Mouse (Mus musculus) lung, embryonic 14.5 days (tissue): ENCODE results near the gene Knstrn. TPM values are rescaled to one million over a fixed set of nuclear protein-coding genes. Genes with fewer than 3 reads are reported as not detected.

Experiments used
- ATAC-seq: fragments of 200-750 bp; cut with Nextera tagmentation; 2 replicates; pipeline ENCODE4 v1.8.0; 2017; ENCODE audit warnings: mild to moderate bottlenecking, moderate TSS enrichment, moderate library complexity; ENCODE audit not compliant: insufficient read depth
- DNase-seq: peaks from one replicate; pipeline ENCODE4 v3.0.0-alpha.2; 2015
- H3K27ac ChIP-seq: fragments of 300-500 bp; sonication (generic); 2 replicates; pipeline ENCODE4 v1.5.1; 2014; ENCODE audit warnings: low read depth, mild to moderate bottlenecking, moderate library complexity
- H3K27me3 ChIP-seq: fragments of 300-500 bp; sonication (generic); 2 replicates; pipeline ENCODE4 v1.6.1; 2014; ENCODE audit warnings: low read length, control low read depth; ENCODE audit not compliant: insufficient read depth
- H3K36me3 ChIP-seq: fragments of 300-500 bp; sonication (generic); 2 replicates; pipeline ENCODE4 v1.6.1; 2014; ENCODE audit warnings: control low read depth; ENCODE audit not compliant: insufficient read depth
- H3K4me1 ChIP-seq: fragments of 300-500 bp; sonication (generic); 2 replicates; pipeline ENCODE4 v1.6.1; 2014; ENCODE audit warnings: antibody characterized with exemption, control low read depth; ENCODE audit not compliant: insufficient read depth
- H3K4me2 ChIP-seq: fragments of 300-500 bp; sonication (generic); 2 replicates; pipeline ENCODE4 v1.6.1; 2014; ENCODE audit warnings: mild to moderate bottlenecking
- H3K4me3 ChIP-seq: fragments of 300-500 bp; sonication (generic); 2 replicates; pipeline ENCODE4 v1.5.1; 2014; ENCODE audit warnings: low read depth, low read length
- H3K9ac ChIP-seq: fragments of 300-500 bp; sonication (generic); 2 replicates; pipeline ENCODE4 v1.6.1; 2014
- H3K9me3 ChIP-seq: fragments of 300-500 bp; sonication (generic); 2 replicates; pipeline ENCODE4 v1.6.1; 2016; ENCODE audit warnings: low read depth, low read length, control low read depth
- CTCF ChIP-seq: IDR thresholded peaks from 2 replicates; pipeline ENCODE4 v1.5.1; 2016; ENCODE audit warnings: antibody characterized with exemption, low read depth
- WGBS: fragments of 180-500 bp; shearing (Covaris S2); extraction: QIAGEN DNeasy Blood & Tissue Kit; methylation state at CpG from one replicate; pipeline ENCODE4 v1.1.7; 2014; 5-methylcytosine and 5-hydroxymethylcytosine counted together
- polyA plus RNA-seq: library from polyadenylated mRNA; unstranded; fragments of >200 nt; fragmentation: Nextera tagmentation; extraction: Ambion mirVana; gene quantifications from 2 replicates; pipeline ENCODE4 v1.2.1, GENCODE M21; 2014

The Knstrn gene
- polyA plus RNA-seq, 1 experiment from 2014 or later = 142 TPM

DNA sequence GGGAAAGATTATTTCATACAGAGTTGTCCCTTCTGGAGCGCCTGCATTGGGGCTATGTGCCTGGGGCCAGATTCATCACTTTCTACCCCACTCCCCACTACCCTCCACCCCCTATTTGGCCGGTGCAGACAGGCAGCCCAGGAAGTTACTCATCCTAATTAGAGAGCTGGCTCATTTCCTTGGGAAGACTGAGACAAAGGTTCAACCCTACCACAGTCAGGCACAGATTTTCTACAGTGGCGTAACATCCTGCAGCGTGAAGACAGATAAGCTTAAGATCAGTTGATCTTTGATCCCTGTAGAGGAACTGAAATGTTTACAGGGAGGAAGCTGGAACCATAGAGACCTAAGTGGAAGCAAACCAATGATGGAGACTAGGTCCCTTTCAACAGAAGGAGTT lies 31.5 kb upstream of the Knstrn start:
- Histone ChIP-seq H3K27me3 (peaks cover 6% of the 10 kb centered on the region; the same call in 1 of the 2 replicates), H3K4me2 (no peak overlapping the region), H3K4me3 (no peak overlapping the region), H3K27ac (no peak overlapping the region), H3K36me3 (no peaks in the 10 kb centered on the region), H3K9ac (no peak overlapping the region), H3K4me1 (peaks cover 3% of the 10 kb centered on the region; the same call in 1 of the 2 replicates), H3K9me3 (no peaks in the 10 kb centered on the region)
- no peak for TF ChIP-seq CTCF
- WGBS = 44% methylated on average over 4 of the region's 4 CpGs
- DNase-seq = peak; percentile 21
- ATAC-seq = no peak

- no peak for ATAC-seq
- H3K4me1 ChIP-seq = peaks cover 3% of the 10 kb centered on the region; the same call in 1 of the 2 replicates
- no peak overlapping the region for H3K9ac ChIP-seq
These were observed 30.7 kb upstream of the Knstrn start for GRCm38 (mm10) chr2:118783093-118783492.

GRCm38 (mm10) chr2:118783663-118784062 lies 30.1 kb upstream of the Knstrn start:
- no peak overlapping the region for H3K4me2 ChIP-seq
- H3K9me3 ChIP-seq = no peaks in the 10 kb centered on the region
- 83% methylated on average over 7 of the region's 7 CpGs for WGBS
- H3K36me3 ChIP-seq = no peaks in the 10 kb centered on the region
- ATAC-seq (no peak), DNase-seq (no peak)
- no peak overlapping the region for H3K9ac ChIP-seq
- peaks cover 6% of the 10 kb centered on the region; the same call in 1 of the 2 replicates for H3K27me3 ChIP-seq
- TF ChIP-seq CTCF = no peak
- no peak overlapping the region for H3K27ac ChIP-seq
- peaks cover 3% of the 10 kb centered on the region; the same call in 1 of the 2 replicates for H3K4me1 ChIP-seq
- no peak overlapping the region for H3K4me3 ChIP-seq

More at GRCm38 (mm10) chr2:118783093-118783492, 30.7 kb upstream of the Knstrn start:
- no peaks in the 10 kb centered on the region for H3K9me3 ChIP-seq
- no peaks in the 10 kb centered on the region for H3K36me3 ChIP-seq
- H3K4me2 ChIP-seq = no peak overlapping the region
- no peak overlapping the region for H3K27ac ChIP-seq
- 47% methylated on average over 5 of the region's 5 CpGs for WGBS
- no peak overlapping the region for H3K4me3 ChIP-seq
- no peak for DNase-seq
- TF ChIP-seq CTCF = no peak
- H3K27me3 ChIP-seq = peaks cover 6% of the 10 kb centered on the region; the same call in 1 of the 2 replicates

- Histone ChIP-seq H3K27ac (no peak overlapping the region), H3K36me3 (no peaks in the 10 kb centered on the region), H3K4me1 (peaks cover 6% of the 10 kb centered on the region; the same call in 1 of the 2 replicates), H3K9ac (no peak overlapping the region), H3K4me3 (no peak overlapping the region), H3K9me3 (no peaks in the 10 kb centered on the region), H3K27me3 (no peaks in the 10 kb centered on the region), H3K4me2 (no peak overlapping the region)
- WGBS = 71% methylated on average over 5 of the region's 5 CpGs
- DNase-seq (no peak), ATAC-seq (no peak)
- TF ChIP-seq CTCF = no peak
These were observed 27.3 kb upstream of the Knstrn start for GRCm38 (mm10) chr2:118786525-118786924.

- ATAC-seq = no peak
- H3K4me2 ChIP-seq = no peak overlapping the region
- no peaks in the 10 kb centered on the region for H3K9me3 ChIP-seq
- DNase-seq = no peak
- H3K27ac ChIP-seq = no peak overlapping the region
- no peaks in the 10 kb centered on the region for H3K27me3 ChIP-seq
- no peak overlapping the region for H3K4me3 ChIP-seq
- WGBS = 89% methylated on average over 11 of the region's 11 CpGs
- H3K36me3 ChIP-seq = no peaks in the 10 kb centered on the region
- peaks cover 6% of the 10 kb centered on the region; the same call in 1 of the 2 replicates for H3K4me1 ChIP-seq
- TF ChIP-seq CTCF = no peak
- no peak overlapping the region for H3K9ac ChIP-seq
These were observed 24.3 kb upstream of the Knstrn start for GRCm38 (mm10) chr2:118789501-118789900.

GRCm38 (mm10) chr2:118790221-118790550 lies 23.6 kb upstream of the Knstrn start:
- H3K27ac ChIP-seq = no peak overlapping the region
- peak overlapping the region; percentile 23; the same call in 1 of the 2 replicates for H3K9ac ChIP-seq
- DNase-seq (no peak), ATAC-seq (no peak; the same call in 1 of the 2 replicates)
- H3K4me3 ChIP-seq = 0 out of 2 replicates have a peak overlapping the region, but pooled peaks have one; percentile 21
- H3K4me2 ChIP-seq = peak overlapping the region; percentile 60
- H3K4me1 ChIP-seq = peaks cover 6% of the 10 kb centered on the region; the same call in 1 of the 2 replicates
- H3K27me3 ChIP-seq = no peaks in the 10 kb centered on the region
- H3K9me3 ChIP-seq = no peaks in the 10 kb centered on the region
- H3K36me3 ChIP-seq = no peaks in the 10 kb centered on the region
- 59% methylated on average over 12 of the region's 12 CpGs for WGBS
- no peak for TF ChIP-seq CTCF

- peak overlapping the region; percentile 23 for H3K9ac ChIP-seq
- 20% methylated on average over 44 of the region's 44 CpGs for WGBS
- H3K27me3 ChIP-seq = no peaks in the 10 kb centered on the region
- H3K4me2 ChIP-seq = peak overlapping the region; percentile 60
- no peaks in the 10 kb centered on the region for H3K9me3 ChIP-seq
- H3K36me3 ChIP-seq = no peaks in the 10 kb centered on the region
- H3K4me3 ChIP-seq = peak overlapping the region; percentile 21; the same call in 1 of the 2 replicates
- H3K27ac ChIP-seq = no peak overlapping the region
- peak; percentile 88 for TF ChIP-seq CTCF
- ATAC-seq (peak; percentile 84), DNase-seq (peak; percentile 92)
- H3K4me1 ChIP-seq = peaks cover 6% of the 10 kb centered on the region; the same call in 1 of the 2 replicates
These were observed 23.0 kb upstream of the Knstrn start for GRCm38 (mm10) chr2:118790551-118791525.
